Mouse (Mus musculus) testis, adult 2 months (tissue): ENCODE measurements around the gene Tanc1.

Source experiments
- CTCF ChIP-seq: fragments of 200-500 bp; IDR thresholded peaks from 2 replicates; pipeline ENCODE4 v1.5.1; 2012; ENCODE audit warnings: low read depth, mild to moderate bottlenecking, inconsistent platforms, low read length, moderate library complexity; ENCODE audit not compliant: control insufficient read depth, insufficient read depth, insufficient replicate concordance
- POLR2A ChIP-seq: fragments of 200-500 bp; IDR thresholded peaks from 2 replicates; pipeline ENCODE4 v1.6.1; 2012; ENCODE audit warnings: low read depth, mild to moderate bottlenecking, inconsistent platforms, low read length, moderate library complexity; ENCODE audit not compliant: control insufficient read depth

- TF ChIP-seq CTCF (no peak), POLR2A (no peak)
Observed at GRCm38 (mm10) chr2:59691112-59691511, 79.3 kb downstream of the Tanc1 start.
